Mouse (Mus musculus) liver, embryonic 11.5 days (tissue): ENCODE measurements at regions not wholly inside any gene's neighbourhood (a gene's known extent, or its start where the extent isn't known, plus 50 kb on each side); places are given as distances from the start of the nearest gene placed in this dataset.
"Not testable (repeated sequence)": the region's sequence is repeated elsewhere in the genome, so short reads cannot be mapped to it uniquely, and the experiment has no call there.

Source experiments
- ATAC-seq: fragments of 200-750 bp; cut with Nextera tagmentation; replicated peaks from 2 replicates; pipeline ENCODE4 v1.8.0; 2017; ENCODE audit warnings: moderate number of reproducible peaks, mild to moderate bottlenecking, moderate TSS enrichment, moderate library complexity; ENCODE audit not compliant: low FRiP score
- DNase-seq: peaks from one replicate; pipeline ENCODE4 v3.0.0-alpha.2; 2017; ENCODE audit warnings: low spot score
- H3K27ac ChIP-seq: fragments of 300-500 bp; sonication (generic); 2 replicates; pipeline ENCODE4 v1.5.1; 2014; ENCODE audit warnings: mild to moderate bottlenecking, low read depth, low read length, control low read depth
- H3K27me3 ChIP-seq: fragments of 300-500 bp; sonication (generic); replicated peaks from 2 replicates; pipeline ENCODE4 v1.6.1; 2014; ENCODE audit warnings: low read length, mixed read lengths; ENCODE audit not compliant: control insufficient read depth, insufficient read depth
- H3K36me3 ChIP-seq: fragments of 300-500 bp; sonication (generic); 2 replicates; pipeline ENCODE4 v1.6.1; 2014; ENCODE audit warnings: mild to moderate bottlenecking, low read length, moderate library complexity, mixed read lengths; ENCODE audit not compliant: control insufficient read depth, insufficient read depth
- H3K4me1 ChIP-seq: fragments of 300-500 bp; sonication (generic); replicated peaks from 2 replicates; pipeline ENCODE4 v1.6.1; 2014; ENCODE audit warnings: low read length, mixed read lengths; ENCODE audit not compliant: control insufficient read depth, insufficient read depth
- H3K4me2 ChIP-seq: fragments of 300-500 bp; sonication (generic); 2 replicates; pipeline ENCODE4 v1.6.1; 2014; ENCODE audit warnings: mild to moderate bottlenecking, control low read depth, moderate library complexity
- H3K4me3 ChIP-seq: fragments of 300-500 bp; sonication (generic); 2 replicates; pipeline ENCODE4 v1.5.1; 2014; ENCODE audit warnings: low read depth, low read length, control low read depth
- H3K9ac ChIP-seq: fragments of 300-500 bp; sonication (generic); 2 replicates; pipeline ENCODE4 v1.6.1; 2014; ENCODE audit warnings: low read depth, low read length, control low read depth
- H3K9me3 ChIP-seq: fragments of 300-500 bp; sonication (generic); 2 replicates; pipeline ENCODE4 v1.6.1; 2016; ENCODE audit warnings: low read length, inconsistent platforms, mixed read lengths; ENCODE audit not compliant: control insufficient read depth
- WGBS: fragments of 180-500 bp; shearing (Covaris S2); extraction: QIAGEN DNeasy Blood & Tissue Kit; methylation state at CpG from one replicate; pipeline ENCODE4 v1.1.7; 2014; 5-methylcytosine and 5-hydroxymethylcytosine counted together

- H3K27ac ChIP-seq = no peak overlapping the region
- WGBS = 27% methylated on average over 8 of the region's 8 CpGs
- no peaks in the 10 kb centered on the region for H3K36me3 ChIP-seq
- H3K4me3 ChIP-seq = no peak overlapping the region
- no peak overlapping the region for H3K4me2 ChIP-seq
- DNase-seq (no peak), ATAC-seq (no peak)
- no peak overlapping the region for H3K9ac ChIP-seq
- H3K4me1 ChIP-seq = no peaks in the 10 kb centered on the region
- no peaks in the 10 kb centered on the region for H3K9me3 ChIP-seq
- H3K27me3 ChIP-seq = no peaks in the 10 kb centered on the region
Observed at GRCm38 (mm10) chr2:171985813-171986572, 57.3 kb downstream of the Cbln4 start.

GRCm38 (mm10) chr2:171969311-171969905 is 73.9 kb downstream of the Cbln4 start:
- ATAC-seq = no peak
- no peak overlapping the region for H3K9ac ChIP-seq
- no peaks in the 10 kb centered on the region for H3K27me3 ChIP-seq
- H3K4me2 ChIP-seq = no peak overlapping the region
- 70% methylated on average over 11 of the region's 13 CpGs for WGBS
- DNase-seq = no peak
- no peaks in the 10 kb centered on the region for H3K36me3 ChIP-seq
- no peak overlapping the region for H3K27ac ChIP-seq
- no peaks in the 10 kb centered on the region for H3K4me1 ChIP-seq
- H3K9me3 ChIP-seq = no peaks in the 10 kb centered on the region
- H3K4me3 ChIP-seq = no peak overlapping the region

- WGBS = 72% methylated on average over 7 of the region's 7 CpGs
- Histone ChIP-seq H3K4me3 (no peak overlapping the region), H3K27ac (no peak overlapping the region), H3K9ac (no peak overlapping the region), H3K4me2 (no peak overlapping the region), H3K9me3 (no peaks in the 10 kb centered on the region), H3K36me3 (no peaks in the 10 kb centered on the region), H3K27me3 (no peaks in the 10 kb centered on the region), H3K4me1 (no peaks in the 10 kb centered on the region)
- ATAC-seq (no peak), DNase-seq (no peak)
Observed at GRCm38 (mm10) chr2:171946569-171947250, 96.6 kb downstream of the Cbln4 start.

GRCm38 (mm10) chr2:171942671-171943070 is 100.6 kb downstream of the Cbln4 start:
- Histone ChIP-seq H3K27ac (no peak overlapping the region), H3K9ac (no peak overlapping the region), H3K9me3 (no peaks in the 10 kb centered on the region), H3K4me2 (no peak overlapping the region), H3K36me3 (no peaks in the 10 kb centered on the region), H3K4me1 (no peaks in the 10 kb centered on the region), H3K27me3 (no peaks in the 10 kb centered on the region), H3K4me3 (no peak overlapping the region)
- WGBS = 79% methylated on average over 9 of the region's 9 CpGs
- ATAC-seq (no peak), DNase-seq (no peak)

- DNase-seq (no peak), ATAC-seq (no peak)
- Histone ChIP-seq H3K4me1 (no peaks in the 10 kb centered on the region), H3K9me3 (no peaks in the 10 kb centered on the region), H3K9ac (no peak overlapping the region), H3K27ac (no peak overlapping the region), H3K4me3 (no peak overlapping the region), H3K27me3 (no peaks in the 10 kb centered on the region), H3K36me3 (no peaks in the 10 kb centered on the region), H3K4me2 (no peak overlapping the region)
- 76% methylated on average over 13 of the region's 13 CpGs for WGBS
Observed at GRCm38 (mm10) chr2:171935646-171936325, 107.5 kb downstream of the Cbln4 start.

- H3K27ac ChIP-seq = no peak overlapping the region
- no peaks in the 10 kb centered on the region for H3K36me3 ChIP-seq
- no peak overlapping the region for H3K4me2 ChIP-seq
- no peak overlapping the region for H3K4me3 ChIP-seq
- ATAC-seq (no peak), DNase-seq (no peak)
- no peaks in the 10 kb centered on the region for H3K27me3 ChIP-seq
- H3K4me1 ChIP-seq = no peaks in the 10 kb centered on the region
- 71% methylated on average over 5 of the region's 5 CpGs for whole genome bisulfite sequencing
- H3K9me3 ChIP-seq = 0 out of 2 replicates have a peak, but pooled peaks cover 7% of the 10 kb centered on the region
- H3K9ac ChIP-seq = no peak overlapping the region
Observed at GRCm38 (mm10) chr2:171920960-171921359, 122.3 kb downstream of the Cbln4 start.

GRCm38 (mm10) chr2:171887306-171887705 is 156.0 kb downstream of the Cbln4 start:
- Histone ChIP-seq H3K4me2 (no peak overlapping the region), H3K36me3 (no peaks in the 10 kb centered on the region), H3K4me1 (no peaks in the 10 kb centered on the region), H3K27me3 (no peaks in the 10 kb centered on the region), H3K9ac (no peak overlapping the region), H3K4me3 (no peak overlapping the region), H3K27ac (no peak overlapping the region), H3K9me3 (no peaks in the 10 kb centered on the region)
- no peak for DNase-seq
- WGBS = 79% methylated on average over 3 of the region's 3 CpGs
- no peak for ATAC-seq

- not testable (repeated sequence) for H3K36me3 ChIP-seq, ATAC-seq, H3K27me3 ChIP-seq, H3K4me3 ChIP-seq, H3K4me1 ChIP-seq, H3K9ac ChIP-seq, H3K4me2 ChIP-seq, DNase-seq, H3K27ac ChIP-seq, H3K9me3 ChIP-seq
- 81% methylated on average over 8 of the region's 8 CpGs for WGBS
Observed at GRCm38 (mm10) chr2:171879238-171879960, 163.9 kb downstream of the Cbln4 start.
